Comparison of ENCODE assay signal across 8 mouse cellular contexts in genomic region chr10:120701833-120702232, GRCm38 (mm10).
DNase-seq lines count a peak whose midpoint lies in the region; ATAC-seq and TF ChIP-seq lines count a peak whose summit lies in the region.

No protein-coding gene starts in this region.

- H3K27ac ChIP-seq in heart, embryonic 12.5 days (ENCODE audit: poor library complexity, severe bottlenecking) = no peak overlapping the region
- no peak overlapping the region for H3K27ac ChIP-seq in liver, embryonic 12.5 days
- no peak overlapping the region for H3K27ac ChIP-seq in olfactory bulb, adult 2 months (ENCODE audit: insufficient read depth, low read depth, low read length)

- H3K4me2 ChIP-seq in heart, embryonic 12.5 days = no peak overlapping the region
- H3K4me2 ChIP-seq in liver, embryonic 12.5 days = no peak overlapping the region

- WGBS in heart, embryonic 12.5 days = 25% methylated on average over 11 of the region's 11 CpGs
- 7% methylated on average over 11 of the region's 11 CpGs for WGBS in liver, embryonic 12.5 days (ENCODE audit: insufficient replicate concordance)
- whole genome bisulfite sequencing in olfactory bulb, adult 2 months = 21% methylated on average over 11 of the region's 11 CpGs

- H3K9ac ChIP-seq in heart, embryonic 12.5 days = no peak overlapping the region
- no peak overlapping the region for H3K9ac ChIP-seq in liver, embryonic 12.5 days

- H3K9me3 ChIP-seq in heart, embryonic 12.5 days (replicated peaks) = peaks cover 3% of the 10 kb centered on the region; the same call in 1 of the 2 replicates
- 0 out of 2 replicates have a peak, but pooled peaks cover 2% of the 10 kb centered on the region for H3K9me3 ChIP-seq in liver, embryonic 12.5 days (replicated peaks)

- H3K4me1 ChIP-seq in heart, embryonic 12.5 days (replicated peaks) = peaks cover 17% of the 10 kb centered on the region
- H3K4me1 ChIP-seq in liver, embryonic 12.5 days = peaks cover 32% of the 10 kb centered on the region
- no peaks in the 10 kb centered on the region for H3K4me1 ChIP-seq in olfactory bulb, adult 2 months (ENCODE audit: control insufficient read depth, insufficient read depth, low read length)

- no peaks in the 10 kb centered on the region for H3K27me3 ChIP-seq in heart, embryonic 12.5 days (replicated peaks)
- no peaks in the 10 kb centered on the region for H3K27me3 ChIP-seq in liver, embryonic 12.5 days (replicated peaks)

- no peaks in the 10 kb centered on the region for H3K36me3 ChIP-seq in heart, embryonic 12.5 days
- H3K36me3 ChIP-seq in liver, embryonic 12.5 days = no peaks in the 10 kb centered on the region

- no peak overlapping the region for H3K4me3 ChIP-seq in heart, embryonic 12.5 days
- H3K4me3 ChIP-seq in liver, embryonic 12.5 days = no peak overlapping the region
- H3K4me3 ChIP-seq in olfactory bulb, adult 2 months (ENCODE audit: insufficient read depth, low read depth, low read length) = no peak overlapping the region

- DNase-seq in brain, adult 2 months (ENCODE audit: low read depth, low spot score) = peak; percentile 74
- peak; percentile 77 to 88 for DNase-seq in kidney, postnatal 25 days
- DNase-seq in testis, postnatal 14 days (ENCODE audit: low spot score) = peak; percentile 25

- TF ChIP-seq POLR2A in olfactory bulb, adult 2 months (IDR thresholded peaks at IDR 0.05; ENCODE audit: insufficient read depth, low read depth, low read length) = no peak

- peak; percentile 75 for TF ChIP-seq CTCF in olfactory bulb, adult 2 months (IDR thresholded peaks at IDR 0.05; ENCODE audit: insufficient read depth, low read depth, low read length)

- peak; percentile 84 for ATAC-seq in CD4-positive, CD25-positive, alpha-beta regulatory T cell, adult 4 months
- 0 out of 2 replicates have a peak, but pooled peaks have one; percentile 60 for ATAC-seq in erythroblast, adult 5-6 weeks (replicated peaks; ENCODE audit: low FRiP score, poor library complexity, severe bottlenecking)
- ATAC-seq in heart, embryonic 12.5 days (ENCODE audit: insufficient number of reproducible peaks, low FRiP score) = 0 out of 2 replicates have a peak, but pooled peaks have one; percentile 51
- peak; percentile 53; the same call in 1 of the 2 replicates for ATAC-seq in liver, embryonic 12.5 days

Comparison
In these comparisons a context has a peak if more than half of its experiments do, and no peak if none do; other contexts are left out.
1. DNase-seq: peak in every context shown above with its lines; median percentile 82 in kidney, postnatal 25 days; 74 in brain, adult 2 months; 25 in testis, postnatal 14 days.